In the genomic region with DNA sequence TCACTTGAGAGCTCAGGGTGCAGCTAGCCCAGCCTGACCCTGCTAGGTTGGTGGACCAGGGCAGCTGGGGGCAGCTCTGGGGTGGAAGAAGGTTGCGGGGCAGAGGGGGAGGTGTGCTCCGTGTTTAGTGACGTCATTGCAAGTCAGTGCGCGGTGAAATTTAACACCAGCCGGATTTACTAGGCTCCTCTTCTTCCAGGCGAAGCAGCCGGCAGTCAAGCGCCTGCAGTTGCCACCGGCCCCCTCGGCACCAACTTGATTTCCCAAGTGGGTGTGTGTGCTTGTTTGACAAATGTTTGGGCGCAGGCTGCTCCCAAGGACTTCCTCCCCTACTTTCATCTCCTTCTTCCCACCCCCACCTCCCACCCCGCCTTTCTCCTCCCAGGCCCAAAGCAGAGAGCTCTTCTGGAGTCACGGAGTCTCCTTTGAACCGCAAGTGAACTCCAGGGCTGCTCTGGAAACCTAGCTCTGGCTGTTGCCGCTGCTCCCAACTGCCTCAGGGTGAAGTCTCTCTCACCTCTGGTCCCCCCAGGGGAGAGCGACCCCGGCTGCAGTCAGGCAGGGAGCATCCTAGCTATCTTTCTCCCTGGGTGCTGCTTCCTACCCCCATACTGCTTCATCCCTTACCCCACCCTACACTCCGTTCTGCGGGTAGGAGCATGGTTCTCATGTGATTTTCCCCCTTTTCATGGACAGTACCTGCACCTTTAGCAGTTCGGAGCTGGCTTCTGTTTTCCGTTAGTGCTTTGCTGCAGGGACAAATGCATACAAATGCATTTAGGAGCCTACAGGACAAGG, we compare ENCODE assay signal across 9 mouse cellular contexts. TPM values are rescaled to one million over a fixed set of nuclear protein-coding genes. Genes with fewer than 3 reads are reported as not detected.
DNase-seq lines count a peak whose midpoint lies in the region; ATAC-seq and TF ChIP-seq lines count a peak whose summit lies in the region.
"Had no signal": no experiment of that assay in that cellular context is flagged by ENCODE, and none has a peak within 500 bp of the region (broad histone marks: within the 10 kb centered on the region; RNA-seq: fewer than 3 reads in every experiment).

A gene (plus strand): TSS at position 136 of the 798 bp plus-strand sequence.

- peak within 1 kb of the TSS; percentile 22; the same call in 1 of the 2 replicates for H3K9ac ChIP-seq in heart, adult 2 months (ENCODE audit: low read depth, low read length)
- peak within 1 kb of the TSS; percentile 35 for H3K9ac ChIP-seq in midbrain, embryonic 15.5 days

- peaks cover 4% of the 10 kb centered on the region; the same call in 1 of the 2 replicates for H3K27me3 ChIP-seq in heart, adult 2 months (ENCODE audit: control insufficient read depth, insufficient read depth, low read length)
- H3K27me3 ChIP-seq in midbrain, embryonic 15.5 days (replicated peaks) = no peaks in the 10 kb centered on the region; the same call in 1 of the 2 replicates

- H3K36me3 ChIP-seq in heart, adult 2 months (ENCODE audit: control insufficient read depth, insufficient read depth, low read length) = no peaks in the 10 kb centered on the region
- no peaks in the 10 kb centered on the region for H3K36me3 ChIP-seq in midbrain, embryonic 15.5 days (replicated peaks)

- peak; percentile 66 for ATAC-seq in midbrain, embryonic 15.5 days (replicated peaks)

- H3K79me2 ChIP-seq in heart, adult 2 months (replicated peaks; ENCODE audit: control insufficient read depth, insufficient read depth, low read length) = no peaks in the 10 kb centered on the region

- DNase-seq in heart, adult 2 months = peak in 1 of 2 experiments; percentile 18
- no peak for DNase-seq in heart, adult 9 months (ENCODE audit: low spot score in 2 of 2)
- peak; percentile 66 for DNase-seq in brain, embryonic 14.5 days (ENCODE audit: low read depth)
- peak; percentile 15 for DNase-seq in gastrocnemius, postnatal 25 days
- peak in 1 of 2 experiments; percentile 19 for DNase-seq in left cerebral cortex, adult 2 months (ENCODE audit: extremely low spot score in 1 of 2, low spot score in 2 of 2)
- DNase-seq in yolk sac, embryonic 10.5 days (ENCODE audit: low spot score) = peak; percentile 48
- DNase-seq in layer of hippocampus, postnatal 36 days = no peak

- H3K4me1 ChIP-seq in heart, adult 2 months (ENCODE audit: control insufficient read depth, insufficient read depth, low read length) = peaks cover 5% of the 10 kb centered on the region
- H3K4me1 ChIP-seq in midbrain, embryonic 15.5 days = peaks cover 17% of the 10 kb centered on the region

- no peak within 1 kb of the TSS for H3K27ac ChIP-seq in heart, adult 2 months
- no peak within 1 kb of the TSS for H3K27ac ChIP-seq in left cerebral cortex, adult 2 months
- H3K27ac ChIP-seq in midbrain, embryonic 15.5 days = no peak within 1 kb of the TSS

- peak within 1 kb of the TSS; percentile 88 for H3K4me2 ChIP-seq in midbrain, embryonic 15.5 days

- 6% methylated on average over 22 of the region's 22 CpGs for WGBS in heart, adult 2 months
- WGBS in midbrain, embryonic 15.5 days = 2% methylated on average over 22 of the region's 22 CpGs

- TF ChIP-seq CTCF in heart, adult 2 months (IDR thresholded peaks at IDR 0.05) = no peak
- no peak for TF ChIP-seq CTCF in brain, embryonic 14.5 days (IDR thresholded peaks at IDR 0.05; ENCODE audit: borderline replicate concordance, extremely low read depth, insufficient read depth, insufficient read length)
- no peak for TF ChIP-seq CTCF in left cerebral cortex, adult 2 months (IDR thresholded peaks at IDR 0.05)

- no peaks in the 10 kb centered on the region for H3K9me3 ChIP-seq in midbrain, embryonic 15.5 days

- TF ChIP-seq POLR2A in heart, adult 2 months (IDR thresholded peaks at IDR 0.05; ENCODE audit: insufficient read depth, low read depth, low read length) = no peak
- no peak for TF ChIP-seq POLR2A in brain, embryonic 14.5 days (IDR thresholded peaks at IDR 0.05; ENCODE audit: borderline replicate concordance, extremely low read depth, insufficient read depth, insufficient read length, poor library complexity, severe bottlenecking)

- TF ChIP-seq EP300 in heart, adult 2 months (IDR thresholded peaks at IDR 0.05; ENCODE audit: insufficient read depth, low read depth, low read length) = no peak

- intact Hi-C loops in heart, adult 2 months (cut with DNase I) = no loop called here
- intact Hi-C loops in left cerebral cortex, adult 2 months (cut with DNase I) = no loop called here

- H3K4me3 ChIP-seq in heart, adult 2 months = peak within 1 kb of the TSS; percentile 26; the same call in 1 of the 2 replicates
- H3K4me3 ChIP-seq in left cerebral cortex, adult 2 months = peak within 1 kb of the TSS; percentile 34
- peak within 1 kb of the TSS; percentile 37 for H3K4me3 ChIP-seq in midbrain, embryonic 15.5 days

RNA-seq across cellular contexts. Expression of the gene that starts here (rescaled TPM):
- total RNA-seq in heart, adult 2 months (2021) = under 1 TPM; 0.05 to 0.07 TPM
- polyA plus RNA-seq in heart, adult 2 months (2012; rRNA removed) = 0.06 and 0.09 TPM in 2 replicates
- polyA plus RNA-seq in brain, embryonic 14.5 days (2012; rRNA removed) = 1.6 and 3.5 TPM in 2 replicates
- 1 to 10 TPM; 1.5 to 2.1 TPM for total RNA-seq in gastrocnemius, postnatal 25 days (2021)
- total RNA-seq in left cerebral cortex, adult 2 months (2021) = 1 to 10 TPM; 2.7 to 2.8 TPM
- 0.40 and 0.65 TPM in 2 replicates for polyA plus RNA-seq in midbrain, embryonic 15.5 days (2015; fragmentation: Nextera tagmentation; extraction: Ambion mirVana)
- under 1 TPM; 0.05 to 0.13 TPM for total RNA-seq in layer of hippocampus, postnatal 36 days (2021)
- total RNA-seq: MEL had no signal

Comparison
In these comparisons a context has a peak if more than half of its experiments do, and no peak if none do; other contexts are left out.
1. Peak in ATAC-seq, H3K4me3 ChIP-seq, H3K9ac ChIP-seq and H3K4me2 ChIP-seq in midbrain, embryonic 15.5 days; RNA of the gene not detected or under 1 TPM.
2. DNase-seq: peak in brain, embryonic 14.5 days (single experiment), gastrocnemius, postnatal 25 days (single experiment) and yolk sac, embryonic 10.5 days (single experiment); none in heart, adult 9 months (0 of 2) and layer of hippocampus, postnatal 36 days (0 of 2).
3. Peak in every context shown above with its lines, with median percentiles within 50 percentile points of each other: H3K4me3 ChIP-seq.